Mouse (Mus musculus) adrenal gland, adult 8-10 months (tissue): ENCODE measurements at regions not wholly inside any gene's neighbourhood (a gene's known extent, or its start where the extent isn't known, plus 50 kb on each side); places are given as distances from the start of the nearest gene placed in this dataset.

Experiments used
- DNase-seq: peaks from one replicate; pipeline ENCODE4 v3.0.0; 2022

GRCm38 (mm10) chr9:60998086-60998785 lies 203.9 kb downstream of the Uaca start:
- DNase-seq, result no peak

- DNase-seq, result no peak
Observed at GRCm38 (mm10) chr9:60999001-60999529, 204.7 kb downstream of the Uaca start.

GRCm38 (mm10) chr9:61000232-61000631 lies 205.9 kb downstream of the Uaca start:
- no peak for DNase-seq

- no peak for DNase-seq
Observed at GRCm38 (mm10) chr9:61002572-61002971, 208.2 kb downstream of the Uaca start.

GRCm38 (mm10) chr9:61008446-61008845 lies 214.1 kb downstream of the Uaca start:
- no peak for DNase-seq

GRCm38 (mm10) chr9:61011066-61011465 lies 216.7 kb downstream of the Uaca start:
- DNase-seq, result no peak

GRCm38 (mm10) chr9:61012771-61013540 lies 218.6 kb downstream of the Uaca start:
- peak; percentile 54 for DNase-seq

- DNase-seq, result no peak
Observed at GRCm38 (mm10) chr9:61014151-61014550, 219.8 kb downstream of the Uaca start.

GRCm38 (mm10) chr9:61015374-61015890 lies 221.1 kb downstream of the Uaca start:
- no peak for DNase-seq

GRCm38 (mm10) chr9:61016673-61017072 lies 222.3 kb downstream of the Uaca start:
- DNase-seq, result no peak

- no peak for DNase-seq
Observed at GRCm38 (mm10) chr9:61019938-61020337, 225.6 kb downstream of the Uaca start.

GRCm38 (mm10) chr9:61021810-61022209 lies 227.5 kb downstream of the Uaca start:
- DNase-seq, result no peak

GRCm38 (mm10) chr9:61022371-61023026 lies 228.2 kb downstream of the Uaca start:
- DNase-seq, result peak; percentile 32

- no peak for DNase-seq
Observed at GRCm38 (mm10) chr9:61025341-61025740, 231.0 kb downstream of the Uaca start.

- no peak for DNase-seq
Observed at GRCm38 (mm10) chr9:61028775-61029401, 234.5 kb downstream of the Uaca start.

- DNase-seq, result peak; percentile 46
Observed at GRCm38 (mm10) chr9:61031699-61032447, 237.5 kb downstream of the Uaca start.

GRCm38 (mm10) chr9:61032448-61033433 lies 238.4 kb downstream of the Uaca start:
- no peak for DNase-seq

- DNase-seq, result no peak
Observed at GRCm38 (mm10) chr9:61033593-61033992, 239.3 kb downstream of the Uaca start.

GRCm38 (mm10) chr9:61042063-61042462 lies 247.7 kb downstream of the Uaca start:
- no peak for DNase-seq

GRCm38 (mm10) chr9:61044983-61045382 lies 250.6 kb downstream of the Uaca start:
- DNase-seq, result no peak
